Mouse (Mus musculus): Measurements from ENCODE around the gene Dner.
A peak's percentile ranks its signal among the peaks of the same experiment; 100 is the strongest.

Gene Dner

DNA sequence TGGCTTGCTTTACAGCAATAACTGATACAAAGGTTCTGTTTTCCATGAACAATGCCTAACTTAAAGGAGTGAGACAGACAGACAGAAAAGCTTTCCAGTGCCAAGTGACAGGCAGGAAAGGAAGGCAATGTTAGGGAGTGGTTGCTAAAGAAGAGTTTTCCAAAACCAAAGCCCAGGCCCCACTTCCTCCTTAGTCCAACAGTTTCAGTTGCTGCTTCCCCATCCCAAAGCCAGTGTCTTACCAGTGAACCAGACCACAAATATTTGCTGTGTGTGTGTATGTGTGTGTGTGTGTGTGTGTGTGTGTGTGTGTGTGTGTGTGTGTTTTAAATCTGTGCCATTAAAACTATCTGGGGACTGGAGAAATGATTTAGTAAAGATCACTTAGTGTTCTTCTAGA is 258.5 kb downstream of the Dner start:
- DNase-seq = no peak

DNA sequence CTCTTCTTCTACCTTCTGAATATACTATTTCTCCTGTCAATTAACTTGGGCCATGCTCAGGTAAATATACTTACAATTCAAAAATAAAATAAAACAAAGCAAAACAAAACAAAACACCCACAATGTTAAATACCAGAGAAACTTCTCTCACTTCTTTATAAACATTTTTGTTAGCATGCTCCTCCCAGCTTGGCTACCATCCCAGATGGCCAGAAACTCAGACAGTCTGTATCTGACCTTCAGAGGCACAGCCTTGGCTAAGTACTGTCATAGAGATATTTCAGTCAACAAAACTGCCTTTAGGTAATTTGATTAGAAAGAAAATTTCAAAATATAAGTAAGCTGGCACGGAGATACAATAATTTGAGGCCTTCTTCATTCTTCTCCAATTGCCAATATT is 259.7 kb downstream of the Dner start:
- no peak for DNase-seq

DNA sequence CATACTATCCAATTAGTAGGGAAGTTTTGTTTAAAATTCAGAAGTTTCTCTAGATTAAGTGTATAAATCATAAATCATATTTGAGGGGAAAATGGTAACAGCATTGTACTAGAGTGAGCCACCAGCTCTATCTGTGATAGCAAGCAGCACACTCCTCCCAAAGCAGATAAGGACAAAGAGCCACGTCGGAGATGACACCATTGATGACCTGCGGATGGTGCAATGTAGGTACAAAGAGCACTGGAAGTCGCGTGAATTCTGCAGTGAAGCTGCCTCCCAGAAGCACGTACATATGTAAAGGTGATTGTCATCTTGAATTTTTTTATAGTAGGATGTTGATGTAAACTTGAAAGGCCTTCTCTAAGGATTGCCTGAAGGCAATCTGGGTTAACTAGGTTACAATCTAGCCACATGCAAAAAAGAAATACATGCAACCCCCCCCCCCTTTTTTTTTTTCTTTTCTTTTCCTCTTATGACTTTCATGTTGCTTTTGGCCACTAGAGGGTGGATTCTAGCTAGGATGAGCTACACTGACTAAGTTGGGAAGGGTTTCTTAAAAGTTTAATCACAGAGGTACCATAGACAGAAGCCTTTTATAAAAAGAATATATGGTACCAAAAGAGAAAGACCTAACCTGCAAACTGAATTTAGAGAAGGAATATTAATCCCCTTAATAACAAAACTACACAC is 262.6 kb downstream of the Dner start:
- no peak for DNase-seq

GRCm38 (mm10) chr1:84432311-84432710 is 263.7 kb downstream of the Dner start:
- no peak for DNase-seq

GRCm38 (mm10) chr1:84428331-84428730 is 267.7 kb downstream of the Dner start:
- DNase-seq = no peak

- DNase-seq = peak in 1 of 2 experiments; percentile 11
Measured at GRCm38 (mm10) chr1:84427757-84428156, 268.3 kb downstream of the Dner start.

- no peak for DNase-seq
Measured at GRCm38 (mm10) chr1:84426679-84427078, 269.3 kb downstream of the Dner start.

DNA sequence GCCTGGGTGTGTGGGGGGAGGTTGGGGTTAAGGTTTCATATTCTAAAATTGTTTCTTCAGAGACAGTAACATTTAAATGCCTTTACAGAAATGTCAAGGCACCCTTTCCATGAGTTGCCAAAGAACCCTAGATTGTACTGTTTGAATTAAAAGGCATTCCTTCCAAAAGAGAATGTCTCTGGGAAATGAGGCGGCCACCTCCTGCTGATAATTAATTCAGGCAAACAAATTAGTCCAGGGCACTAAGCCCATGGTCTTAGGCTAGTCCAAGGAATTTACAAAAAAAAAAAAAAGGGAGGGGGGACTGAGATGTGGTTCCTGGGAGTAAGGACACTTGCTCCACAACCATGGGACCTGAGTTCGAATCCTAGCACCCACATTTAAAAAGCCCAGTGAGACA is 273.1 kb downstream of the Dner start:
- peak in 1 of 2 experiments; percentile 12 for DNase-seq

- DNase-seq = no peak
Measured at GRCm38 (mm10) chr1:84421845-84422244, 274.2 kb downstream of the Dner start.

DNA sequence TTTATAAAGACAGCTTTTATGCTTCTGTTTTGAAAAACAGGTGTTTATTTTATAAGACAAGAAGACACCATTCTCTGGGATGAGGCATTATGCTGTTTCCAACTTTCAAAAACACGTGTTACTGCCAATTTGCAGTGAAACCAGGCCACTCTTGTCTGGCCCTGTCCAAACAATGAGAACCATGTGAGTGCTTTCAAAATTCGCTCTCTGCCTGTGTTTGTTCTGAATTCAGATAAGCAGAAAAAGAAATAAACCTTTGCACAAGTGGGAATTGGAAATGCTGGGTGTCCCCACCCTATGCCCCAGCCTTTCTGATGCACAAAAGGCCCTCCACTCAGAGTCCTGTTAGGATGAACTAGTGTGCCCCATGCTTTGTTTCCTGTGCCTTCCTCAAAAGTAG is 276.6 kb downstream of the Dner start:
- DNase-seq = no peak

DNA sequence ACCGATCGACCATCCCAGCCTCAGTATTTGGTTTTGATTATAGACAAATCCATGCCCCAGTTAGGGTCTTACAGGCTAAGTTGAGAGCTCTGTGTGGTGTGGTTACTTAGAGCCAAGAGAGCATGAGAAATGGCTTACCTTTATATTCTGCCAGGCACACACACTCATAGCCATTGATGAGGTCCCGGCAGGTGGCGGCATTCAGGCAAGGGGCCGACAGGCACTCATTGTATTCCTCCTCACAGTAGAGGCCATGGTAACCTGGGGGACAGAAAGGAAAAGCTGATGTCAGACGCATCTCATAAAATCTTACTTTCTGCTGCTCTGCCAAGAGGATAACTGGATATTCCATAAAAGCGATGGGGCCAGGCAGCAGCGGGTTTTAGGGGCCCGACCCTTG is 277.5 kb downstream of the Dner start:
- DNase-seq = no peak

- no peak for DNase-seq
Measured at GRCm38 (mm10) chr1:84417761-84418238, 278.2 kb downstream of the Dner start.

DNA sequence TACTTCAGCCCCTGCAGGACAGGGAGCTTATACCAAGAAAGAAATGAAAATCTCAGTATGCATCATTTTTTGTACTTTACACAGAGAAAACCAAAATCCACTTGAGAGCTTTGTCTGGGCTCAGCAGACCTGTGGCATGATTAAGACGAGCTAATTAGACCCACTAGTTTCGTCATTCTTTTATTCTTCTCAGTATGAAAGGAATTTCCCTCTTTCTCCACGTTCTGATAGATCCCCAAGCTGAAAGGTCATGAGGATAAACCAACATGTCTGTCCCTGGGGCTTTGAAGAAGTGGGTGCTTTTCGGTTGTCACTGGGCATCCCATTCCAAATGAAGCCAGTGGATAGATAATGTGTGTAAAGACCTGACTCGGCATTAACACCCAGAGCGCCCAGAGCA is 278.7 kb downstream of the Dner start:
- no peak for DNase-seq

DNA sequence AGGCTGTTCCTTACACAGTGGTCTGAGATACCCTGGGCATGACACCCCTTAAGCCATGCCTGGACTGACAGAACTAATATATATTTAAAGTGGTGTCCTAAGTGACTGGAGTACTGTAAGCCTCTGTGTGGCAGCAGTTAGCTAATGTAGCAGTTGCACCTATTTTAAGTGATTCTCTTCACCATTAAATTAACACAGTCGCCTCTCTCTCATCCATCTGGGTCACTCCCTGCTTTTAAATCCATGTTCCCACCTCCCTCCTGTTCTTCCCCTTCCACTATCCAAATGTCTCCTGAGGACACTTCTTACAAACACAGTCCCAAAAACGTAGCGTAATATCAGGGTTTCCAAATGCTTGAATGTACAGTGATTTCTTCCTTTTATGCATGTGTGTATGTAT is 281.6 kb downstream of the Dner start:
- DNase-seq = no peak

GRCm38 (mm10) chr1:84409514-84409913 is 286.5 kb downstream of the Dner start:
- no peak for DNase-seq

GRCm38 (mm10) chr1:84408873-84409272 is 287.1 kb downstream of the Dner start:
- no peak for DNase-seq

DNA sequence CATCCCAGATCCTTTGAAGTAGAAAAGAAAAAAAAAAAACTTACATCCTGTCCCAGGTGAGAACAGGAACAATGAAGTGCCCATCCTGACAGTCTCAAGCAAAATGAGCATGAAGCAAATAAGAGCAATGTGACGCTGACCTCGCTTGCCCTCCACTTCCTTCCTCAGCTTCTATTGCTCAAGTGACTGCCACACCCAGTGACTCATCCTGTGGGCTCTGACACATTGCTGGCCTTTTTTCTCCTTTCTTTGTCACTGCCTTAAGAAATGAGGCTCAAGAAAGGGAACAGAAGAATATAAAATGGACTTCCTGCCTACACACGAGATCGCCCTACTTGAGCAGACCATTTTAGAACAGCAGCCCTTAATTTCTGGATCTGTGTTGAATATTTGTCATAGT is 289.1 kb downstream of the Dner start:
- no peak for DNase-seq

GRCm38 (mm10) chr1:84405551-84406290 is 290.3 kb downstream of the Dner start:
- DNase-seq = no peak

- DNase-seq = no peak
Measured at GRCm38 (mm10) chr1:84404880-84405279, 291.1 kb downstream of the Dner start.

DNA sequence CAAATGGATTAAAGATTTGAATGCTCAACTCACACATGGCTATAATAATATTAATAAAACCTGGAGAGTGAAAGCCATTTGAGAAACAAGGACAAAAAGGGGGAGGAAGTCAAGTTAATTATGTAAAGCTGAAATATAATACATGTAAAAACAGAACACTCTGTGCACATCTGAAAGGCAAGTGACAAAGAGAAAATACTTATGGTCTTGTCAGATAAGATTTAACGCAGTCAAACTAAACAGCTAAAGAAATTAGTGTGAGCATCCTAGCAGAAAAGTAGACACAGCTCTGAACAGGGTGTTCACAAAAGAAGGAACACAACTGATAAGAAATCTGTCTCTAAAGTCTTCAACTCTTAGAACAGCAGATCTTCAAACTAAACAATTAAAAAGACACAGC is 293.9 kb downstream of the Dner start:
- DNase-seq = no peak

DNA sequence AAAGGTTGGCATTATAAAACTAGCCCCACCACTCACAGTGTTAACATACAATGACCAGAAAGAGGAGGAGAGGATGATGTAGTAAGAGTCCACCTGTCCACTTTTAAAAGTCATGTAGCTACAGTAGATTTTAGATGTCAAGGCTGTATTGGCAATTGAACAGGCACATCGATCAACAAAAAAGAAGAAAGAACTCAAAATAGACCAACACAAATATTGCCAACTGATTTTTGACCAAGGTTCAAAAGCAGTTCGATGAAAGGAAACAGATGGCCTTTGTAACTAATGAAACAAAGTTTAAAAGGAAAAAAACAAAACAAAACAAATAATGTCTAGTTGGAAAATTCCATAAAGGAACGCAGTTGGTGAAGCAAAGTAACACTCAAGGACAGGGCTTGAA is 296.4 kb downstream of the Dner start:
- no peak for DNase-seq

- no peak for DNase-seq
Measured at GRCm38 (mm10) chr1:84399118-84399517, 296.9 kb downstream of the Dner start.

- no peak for DNase-seq
Measured at GRCm38 (mm10) chr1:84396787-84397186, 299.2 kb downstream of the Dner start.

- no peak for DNase-seq
Measured at GRCm38 (mm10) chr1:84395928-84396327, 300.1 kb downstream of the Dner start.

- no peak for DNase-seq
Measured at GRCm38 (mm10) chr1:84390961-84391360, 305.1 kb downstream of the Dner start.

All from cerebellum, adult 18-20 months (tissue).